Mouse (Mus musculus) olfactory bulb, adult 2 months (tissue): ENCODE data around the gene Pdzd2.

Source experiments
- CTCF ChIP-seq: fragments of 200-500 bp; IDR thresholded peaks from 2 replicates; pipeline ENCODE4 v1.5.1; 2012; ENCODE audit warnings: low read depth, mild to moderate bottlenecking, low read length, moderate library complexity; ENCODE audit not compliant: insufficient read depth
- POLR2A ChIP-seq: fragments of 200-500 bp; IDR thresholded peaks from 2 replicates; pipeline ENCODE4 v1.6.1; 2012; ENCODE audit warnings: mild to moderate bottlenecking, low read depth, low read length, moderate library complexity; ENCODE audit not compliant: insufficient read depth

DNA sequence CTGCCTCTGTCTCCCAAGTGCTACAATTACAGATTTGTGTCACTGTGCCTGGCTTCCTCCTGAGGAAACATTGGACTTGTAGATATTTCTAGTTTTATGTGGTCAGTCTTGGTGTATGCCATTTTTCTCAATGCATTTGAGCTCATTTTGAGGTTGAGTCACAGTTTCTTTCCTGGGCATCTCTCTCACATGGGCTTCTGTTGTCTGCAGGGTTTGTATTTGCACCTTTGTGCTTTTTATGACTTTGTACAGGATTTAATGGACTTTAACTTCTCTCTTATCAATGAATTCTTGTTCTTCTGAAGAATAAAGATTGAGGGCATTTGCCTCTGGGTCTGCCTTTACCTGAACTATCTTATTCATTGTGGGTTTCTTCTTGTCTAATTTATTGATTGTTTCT lies 382.3 kb downstream of the Pdzd2 start:
- TF ChIP-seq CTCF (no peak), POLR2A (no peak)
